Mouse (Mus musculus): ENCODE data around the gene Atp13a2. TPM values are rescaled to one million over a fixed set of nuclear protein-coding genes. Genes with fewer than 3 reads are reported as not detected.

Gene Atp13a2
- polyA plus RNA-seq, 1 experiment from 2014 or later, result 126 TPM

- WGBS, result 28% methylated on average over 15 of the region's 15 CpGs
- peak overlapping the region; percentile 93 for H3K9ac ChIP-seq
- ATAC-seq (ENCODE audit: low FRiP score, low read depth), result peak; percentile 45
- peaks cover 35% of the 10 kb centered on the region for H3K4me1 ChIP-seq
- H3K4me3 ChIP-seq, result peak overlapping the region; percentile 92
- no peaks in the 10 kb centered on the region for H3K9me3 ChIP-seq
- no peaks in the 10 kb centered on the region for H3K27me3 ChIP-seq (replicated peaks)
- peak overlapping the region; percentile 50; the same call in 1 of the 2 replicates for H3K27ac ChIP-seq
- peak overlapping the region; percentile 78 for H3K4me2 ChIP-seq (replicated peaks)
- no peaks in the 10 kb centered on the region for H3K36me3 ChIP-seq
Measured at GRCm38 (mm10) chr4:140986024-140986710, 506 bp upstream of the Atp13a2 start.

GRCm38 (mm10) chr4:140987476-140987875 is 803 bp downstream of the Atp13a2 start:
- 31% methylated on average over 7 of the region's 7 CpGs for WGBS
- no peaks in the 10 kb centered on the region for H3K9me3 ChIP-seq
- peak overlapping the region; percentile 78 for H3K4me2 ChIP-seq (replicated peaks)
- H3K4me1 ChIP-seq, result peaks cover 35% of the 10 kb centered on the region
- peak overlapping the region; percentile 93 for H3K9ac ChIP-seq
- H3K36me3 ChIP-seq, result peaks cover 8% of the 10 kb centered on the region
- H3K27ac ChIP-seq, result no peak overlapping the region
- H3K4me3 ChIP-seq, result peak overlapping the region; percentile 92
- ATAC-seq (ENCODE audit: low FRiP score, low read depth), result no peak
- H3K27me3 ChIP-seq (replicated peaks), result no peaks in the 10 kb centered on the region

DNA sequence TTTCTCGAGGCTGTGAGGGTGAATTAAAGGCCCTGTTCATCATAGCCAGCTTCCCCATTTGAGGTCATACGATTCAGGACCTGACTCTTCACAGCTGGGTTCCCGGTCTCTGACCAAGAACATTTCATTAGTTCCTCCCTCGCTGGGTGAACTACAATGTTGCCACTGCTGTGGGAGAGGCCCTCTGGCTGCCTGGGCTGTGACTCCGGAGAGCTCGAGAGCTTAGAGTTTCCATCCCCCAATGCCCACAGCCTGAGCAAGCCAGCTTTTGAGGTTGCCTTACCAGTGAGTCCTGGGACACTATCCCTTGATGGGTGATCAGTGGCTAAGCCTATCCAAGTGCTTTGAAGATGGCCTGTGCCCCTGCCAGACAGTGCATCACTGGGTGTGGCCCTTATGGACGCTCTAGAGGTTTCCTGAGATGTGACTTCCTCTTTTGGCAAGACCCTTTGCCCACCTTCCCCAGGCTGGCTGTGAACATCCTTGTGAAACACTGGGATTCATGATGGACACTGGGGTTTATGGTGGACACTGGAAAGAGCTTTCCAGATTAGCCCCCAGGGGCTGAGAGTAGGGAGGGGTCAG is 2.1 kb downstream of the Atp13a2 start:
- WGBS, result 55% methylated on average over 7 of the region's 7 CpGs
- H3K4me2 ChIP-seq (replicated peaks), result peak overlapping the region; percentile 78; the same call in 1 of the 2 replicates
- H3K36me3 ChIP-seq, result peaks cover 17% of the 10 kb centered on the region
- H3K27me3 ChIP-seq (replicated peaks), result no peaks in the 10 kb centered on the region
- ATAC-seq (ENCODE audit: low FRiP score, low read depth), result no peak
- peaks cover 30% of the 10 kb centered on the region for H3K4me1 ChIP-seq
- no peak overlapping the region for H3K27ac ChIP-seq
- no peak overlapping the region for H3K9ac ChIP-seq
- H3K4me3 ChIP-seq, result no peak overlapping the region
- H3K9me3 ChIP-seq, result no peaks in the 10 kb centered on the region

- H3K4me3 ChIP-seq, result no peak overlapping the region
- no peaks in the 10 kb centered on the region for H3K27me3 ChIP-seq (replicated peaks)
- no peak overlapping the region for H3K9ac ChIP-seq
- WGBS, result 88% methylated on average over 14 of the region's 14 CpGs
- H3K4me2 ChIP-seq (replicated peaks), result no peak overlapping the region
- ATAC-seq (ENCODE audit: low FRiP score, low read depth), result no peak
- H3K4me1 ChIP-seq, result peaks cover 30% of the 10 kb centered on the region
- H3K9me3 ChIP-seq, result no peaks in the 10 kb centered on the region
- H3K27ac ChIP-seq, result no peak overlapping the region
- H3K36me3 ChIP-seq, result peaks cover 24% of the 10 kb centered on the region
Measured at GRCm38 (mm10) chr4:140989447-140989846, 2.8 kb downstream of the Atp13a2 start.

GRCm38 (mm10) chr4:140992215-140992614 is 5.5 kb downstream of the Atp13a2 start:
- Histone ChIP-seq H3K4me1 (peaks cover 25% of the 10 kb centered on the region), H3K4me2 (replicated peaks) (no peak overlapping the region), H3K36me3 (peaks cover 52% of the 10 kb centered on the region), H3K27me3 (replicated peaks) (no peaks in the 10 kb centered on the region), H3K27ac (no peak overlapping the region), H3K9me3 (no peaks in the 10 kb centered on the region), H3K9ac (no peak overlapping the region), H3K4me3 (no peak overlapping the region)
- no peak for ATAC-seq (ENCODE audit: low FRiP score, low read depth)
- WGBS, result 87% methylated on average over 20 of the region's 20 CpGs

- H3K27me3 ChIP-seq (replicated peaks), result no peaks in the 10 kb centered on the region
- H3K9ac ChIP-seq, result no peak overlapping the region
- H3K4me2 ChIP-seq (replicated peaks), result no peak overlapping the region
- no peak overlapping the region for H3K27ac ChIP-seq
- no peak overlapping the region for H3K4me3 ChIP-seq
- WGBS, result 90% methylated on average over 8 of the region's 8 CpGs
- ATAC-seq (ENCODE audit: low FRiP score, low read depth), result no peak
- no peaks in the 10 kb centered on the region for H3K9me3 ChIP-seq
- peaks cover 8% of the 10 kb centered on the region for H3K4me1 ChIP-seq
- H3K36me3 ChIP-seq, result peaks cover 65% of the 10 kb centered on the region
Measured at GRCm38 (mm10) chr4:140993846-140994245, 7.2 kb downstream of the Atp13a2 start.

- Histone ChIP-seq H3K4me3 (no peak overlapping the region), H3K9me3 (no peaks in the 10 kb centered on the region), H3K9ac (no peak overlapping the region), H3K27ac (no peak overlapping the region), H3K36me3 (peaks cover 84% of the 10 kb centered on the region), H3K27me3 (replicated peaks) (no peaks in the 10 kb centered on the region), H3K4me2 (replicated peaks) (no peak overlapping the region), H3K4me1 (no peaks in the 10 kb centered on the region)
- WGBS, result 91% methylated on average over 8 of the region's 8 CpGs
- no peak for ATAC-seq (ENCODE audit: low FRiP score, low read depth)
Measured at GRCm38 (mm10) chr4:140995811-140996210, 9.1 kb downstream of the Atp13a2 start.

DNA sequence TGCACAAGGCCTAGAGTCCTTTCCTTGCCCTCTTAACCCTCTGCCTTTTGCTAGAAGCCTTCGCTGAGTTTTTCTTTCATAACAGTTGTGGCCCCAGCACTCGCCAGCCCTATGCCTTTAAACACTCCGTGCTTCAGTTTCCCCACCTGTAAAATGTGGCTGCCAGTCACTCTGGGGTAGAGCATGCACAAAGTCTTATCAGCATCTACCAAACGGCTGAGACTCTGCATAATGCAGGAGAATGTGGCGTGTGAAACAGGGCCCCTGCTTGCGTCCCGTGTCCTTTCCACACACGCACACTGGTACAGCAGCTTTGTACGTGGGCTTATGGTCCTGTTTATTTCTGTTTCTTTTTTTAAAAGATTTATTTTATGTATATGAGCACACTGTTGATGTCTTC is 10.1 kb downstream of the Atp13a2 start:
- 95% methylated on average over 9 of the region's 9 CpGs for WGBS
- H3K36me3 ChIP-seq, result peaks cover 93% of the 10 kb centered on the region
- no peak overlapping the region for H3K4me2 ChIP-seq (replicated peaks)
- no peaks in the 10 kb centered on the region for H3K4me1 ChIP-seq
- H3K9me3 ChIP-seq, result no peaks in the 10 kb centered on the region
- H3K9ac ChIP-seq, result no peak overlapping the region
- no peak overlapping the region for H3K27ac ChIP-seq
- no peaks in the 10 kb centered on the region for H3K27me3 ChIP-seq (replicated peaks)
- no peak overlapping the region for H3K4me3 ChIP-seq
- no peak for ATAC-seq (ENCODE audit: low FRiP score, low read depth)

- H3K36me3 ChIP-seq, result peaks cover 71% of the 10 kb centered on the region
Measured at GRCm38 (mm10) chr4:141005983-141006382, 19.3 kb downstream of the Atp13a2 start.

GRCm38 (mm10) chr4:141008028-141008427 is 21.4 kb downstream of the Atp13a2 start:
- no peak overlapping the region for H3K9ac ChIP-seq
- ATAC-seq (ENCODE audit: low FRiP score, low read depth), result no peak
- no peak overlapping the region for H3K4me2 ChIP-seq (replicated peaks)
- H3K36me3 ChIP-seq, result peaks cover 55% of the 10 kb centered on the region
- H3K27ac ChIP-seq, result no peak overlapping the region
- H3K4me1 ChIP-seq, result peaks cover 26% of the 10 kb centered on the region
- no peaks in the 10 kb centered on the region for H3K27me3 ChIP-seq (replicated peaks)
- H3K4me3 ChIP-seq, result no peak overlapping the region
- WGBS, result 95% methylated on average over 8 of the region's 8 CpGs
- peaks cover 7% of the 10 kb centered on the region; the same call in 1 of the 2 replicates for H3K9me3 ChIP-seq

More at GRCm38 (mm10) chr4:141005983-141006382, 19.3 kb downstream of the Atp13a2 start:
- Histone ChIP-seq H3K4me1 (peaks cover 7% of the 10 kb centered on the region), H3K4me3 (no peak overlapping the region), H3K27ac (no peak overlapping the region), H3K27me3 (replicated peaks) (no peaks in the 10 kb centered on the region), H3K9ac (no peak overlapping the region), H3K9me3 (peaks cover 7% of the 10 kb centered on the region; the same call in 1 of the 2 replicates), H3K4me2 (replicated peaks) (no peak overlapping the region)
- WGBS, result 85% methylated on average over 13 of the region's 13 CpGs
- ATAC-seq (ENCODE audit: low FRiP score, low read depth), result no peak

DNA sequence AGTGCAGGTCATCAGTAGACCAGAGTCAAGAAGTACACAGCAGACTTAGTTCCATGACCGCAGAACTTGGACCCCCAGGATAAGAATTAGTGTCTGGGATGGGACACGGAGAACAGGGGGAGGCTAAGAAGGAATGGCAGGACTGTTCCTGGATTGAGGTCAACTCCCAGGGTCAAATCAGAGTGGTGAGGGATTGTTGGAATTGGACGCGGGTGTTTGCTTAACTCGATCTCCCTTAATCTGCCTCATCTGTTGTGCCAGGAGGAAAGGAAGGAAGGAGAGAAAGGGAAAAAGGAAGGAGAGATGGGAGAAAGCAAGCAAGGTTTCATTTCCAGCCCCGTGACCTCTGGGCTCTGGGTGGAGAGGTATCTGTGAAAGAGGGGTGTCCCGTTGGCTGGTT is 23.4 kb downstream of the Atp13a2 start, which contains the start of gene Mfap2:
Mfap2 (plus strand) TSS at position 301 of the 400 bp plus-strand sequence.
- Histone ChIP-seq H3K4me1 (peaks cover 31% of the 10 kb centered on the region), H3K4me2 (replicated peaks) (peak within 1 kb of the TSS; percentile 83), H3K27me3 (replicated peaks) (no peaks in the 10 kb centered on the region), H3K9me3 (peaks cover 7% of the 10 kb centered on the region; the same call in 1 of the 2 replicates), H3K4me3 (peak within 1 kb of the TSS; percentile 66), H3K36me3 (peaks cover 55% of the 10 kb centered on the region), H3K9ac (peak within 1 kb of the TSS; percentile 80), H3K27ac (no peak within 1 kb of the TSS)
- no peak for ATAC-seq (ENCODE audit: low FRiP score, low read depth)
- WGBS, result 26% methylated on average over 7 of the region's 7 CpGs

DNA sequence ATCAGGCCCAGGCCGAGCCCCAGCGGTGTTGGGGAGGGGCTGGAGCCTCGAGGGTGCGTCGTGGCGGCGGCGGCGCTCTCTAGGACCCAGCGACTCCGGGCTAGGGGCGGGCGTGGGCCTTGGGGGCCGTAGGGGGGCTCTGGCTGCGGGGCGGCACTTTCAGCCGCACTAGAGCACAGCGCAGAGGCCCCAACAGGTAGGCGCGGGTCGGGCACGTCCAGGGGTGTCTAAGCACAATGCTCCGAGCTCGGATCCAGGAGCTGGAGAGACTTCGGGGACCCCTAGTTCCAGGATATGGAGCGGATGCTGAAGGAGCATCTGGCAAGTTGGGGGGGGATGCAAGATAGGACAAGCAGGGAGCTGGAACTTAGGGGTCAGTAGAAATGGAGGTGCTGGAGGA is 23.9 kb downstream of the Atp13a2 start:
- Histone ChIP-seq H3K27me3 (replicated peaks) (no peaks in the 10 kb centered on the region), H3K27ac (no peak overlapping the region), H3K36me3 (peaks cover 55% of the 10 kb centered on the region), H3K4me1 (peaks cover 31% of the 10 kb centered on the region), H3K4me2 (replicated peaks) (peak overlapping the region; percentile 83), H3K4me3 (peak overlapping the region; percentile 66), H3K9me3 (peaks cover 7% of the 10 kb centered on the region; the same call in 1 of the 2 replicates), H3K9ac (peak overlapping the region; percentile 80)
- ATAC-seq (ENCODE audit: low FRiP score, low read depth), result peak; percentile 74
- WGBS, result under 1% methylated on average over 26 of the region's 26 CpGs

All from neural tube, embryonic 12.5 days (tissue).